Mouse (Mus musculus): Measurements from ENCODE around the gene Mapk11. TPM values are rescaled to one million over a fixed set of nuclear protein-coding genes. Genes with fewer than 3 reads are reported as not detected.

The Mapk11 gene
- total RNA-seq (2023), result 29.8 TPM

DNA sequence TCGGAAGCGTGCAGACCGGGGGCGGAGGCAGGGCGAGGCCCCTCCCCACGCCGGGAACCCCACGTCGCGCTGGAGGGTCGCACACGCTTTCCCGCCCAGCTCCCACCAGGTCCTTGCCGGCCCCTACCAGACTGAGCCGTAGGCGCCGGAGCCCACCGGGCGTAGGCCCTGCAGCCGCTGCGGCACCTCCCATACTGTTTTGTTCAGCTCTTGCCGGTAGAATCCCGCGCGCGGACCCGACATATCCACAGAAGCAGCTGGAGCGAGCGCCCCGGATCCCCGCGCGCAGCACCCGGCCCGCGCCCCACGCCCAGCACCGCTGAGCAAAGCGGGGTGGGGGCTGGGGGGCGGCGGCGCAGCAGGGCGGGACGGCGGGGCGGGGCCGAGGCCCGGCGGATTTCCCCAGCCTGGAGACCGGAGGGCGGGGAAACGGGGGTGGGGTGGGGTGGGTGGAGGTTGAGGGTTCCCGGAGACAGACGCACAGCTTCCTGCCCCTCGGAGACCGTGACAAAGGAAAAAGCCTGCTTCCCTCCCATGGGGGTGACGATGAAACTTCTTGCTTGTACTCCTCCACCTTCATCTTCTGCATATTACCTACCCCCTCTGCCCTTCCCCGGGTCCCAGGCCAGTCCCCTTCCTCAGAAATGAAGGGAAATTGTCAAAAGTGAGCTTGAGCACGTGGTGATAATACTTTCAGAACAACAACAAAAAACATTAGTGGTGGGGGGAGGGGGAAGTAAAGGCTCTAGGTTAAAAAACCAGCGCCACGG is at the start of gene Mapk11:
TSS of gene Mapk11 (minus strand) at position 358 of the 770 bp plus-strand sequence.

GRCm38 (mm10) chr15:89196313-89196706 is 46.9 kb upstream of the Mapk11 start, which contains the start of gene Dennd6b:
TSS of gene Dennd6b (minus strand) at chr15:89196496.

GRCm38 (mm10) chr15:89180571-89181229 is 31.3 kb upstream of the Mapk11 start, which contains the start of gene Plxnb2:
TSS of gene Plxnb2 (minus strand) at chr15:89180788.

GRCm38 (mm10) chr15:89140659-89141252 is 8.7 kb downstream of the Mapk11 start, which contains the start of gene Mapk12:
TSS of gene Mapk12 (minus strand) at chr15:89140703.

DNA sequence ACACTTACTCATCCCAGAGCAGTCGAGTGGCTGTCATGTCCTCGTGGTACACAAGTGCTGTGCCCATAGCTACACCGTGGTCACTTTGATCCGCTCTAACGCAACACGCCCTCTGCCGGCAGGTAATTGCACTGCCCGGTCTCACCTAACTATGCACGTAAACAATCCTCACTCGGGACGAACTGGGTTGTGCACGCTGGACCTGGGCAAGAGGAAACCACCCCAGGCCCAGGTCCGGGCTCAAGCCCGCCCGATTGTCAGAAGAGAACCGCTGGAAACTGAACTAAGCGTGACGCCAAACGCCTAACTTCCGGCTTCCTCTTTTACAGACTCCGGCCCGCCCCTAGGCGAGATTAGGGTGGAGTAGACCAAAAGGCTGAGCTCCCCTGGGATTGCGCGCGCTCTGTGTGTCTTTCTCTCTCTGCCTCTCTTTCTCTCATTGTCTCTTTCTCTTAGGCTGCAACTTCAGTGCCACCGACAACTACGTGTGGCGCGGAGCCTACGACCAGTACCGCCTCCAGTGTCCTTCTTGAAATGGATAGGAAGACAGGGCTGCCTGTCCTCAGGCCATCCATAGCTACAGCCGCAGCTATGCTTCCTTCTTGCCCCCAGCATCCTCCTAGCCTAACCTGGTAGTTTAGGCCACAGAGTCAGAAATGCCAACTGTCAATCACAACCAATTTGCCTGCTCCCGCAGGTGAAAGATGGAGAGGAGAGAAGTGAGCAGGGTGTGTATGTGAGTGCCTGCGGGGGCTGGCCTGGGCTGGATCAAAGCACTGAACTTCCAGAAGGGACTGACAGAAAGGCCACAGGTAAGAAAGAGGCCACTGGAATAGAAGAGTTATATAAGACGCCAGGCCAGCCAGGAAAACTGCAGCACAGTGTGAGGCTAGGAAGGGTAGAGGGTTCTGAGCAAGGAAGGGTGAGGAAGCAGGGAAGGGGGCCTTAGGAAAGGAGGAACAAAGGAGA is 20.8 kb downstream of the Mapk11 start, which contains the start of gene Hdac10:
TSS of gene Hdac10 (minus strand) at position 319 of the 969 bp plus-strand sequence.

GRCm38 (mm10) chr15:89122649-89123366 is 26.6 kb downstream of the Mapk11 start, which contains the start of gene Tubgcp6:
TSS of gene Tubgcp6 (minus strand) at chr15:89123112.

Other genes starting within 250 kb of the Mapk11 start
- not detected for gene Ttll8, start 195.2 kb downstream of the Mapk11 start, total RNA-seq (2023)
- not detected for gene Mlc1, start 170.6 kb downstream of the Mapk11 start, total RNA-seq (2023)
- gene Mov10l1, start 166.7 kb downstream of the Mapk11 start, total RNA-seq (2023), result not detected
- gene Panx2, start 89.9 kb downstream of the Mapk11 start, total RNA-seq (2023), result not detected
- 45.4 TPM for gene Trabd, start 74.5 kb downstream of the Mapk11 start, total RNA-seq (2023)
- 25.5 TPM for gene Selenoo, start 60.5 kb downstream of the Mapk11 start, total RNA-seq (2023)
- gene Tubgcp6, start 26.5 kb downstream of the Mapk11 start, total RNA-seq (2023), result 39.6 TPM
- gene Hdac10, start 20.9 kb downstream of the Mapk11 start, total RNA-seq (2023), result 24.8 TPM
- 3.4 TPM for gene Mapk12, start 8.9 kb downstream of the Mapk11 start, total RNA-seq (2023)
- 2.9 TPM for gene Plxnb2, start 31.2 kb upstream of the Mapk11 start, total RNA-seq (2023)
- 24.3 TPM for gene Dennd6b, start 46.9 kb upstream of the Mapk11 start, total RNA-seq (2023)
- 42.9 TPM for gene Ppp6r2, start 61.9 kb upstream of the Mapk11 start, total RNA-seq (2023)
- gene Sbf1, start 165.7 kb upstream of the Mapk11 start, total RNA-seq (2023), result 416 TPM
- not detected for gene Adm2, start 173.1 kb upstream of the Mapk11 start, total RNA-seq (2023)
- not detected for gene Miox, start 184.8 kb upstream of the Mapk11 start, total RNA-seq (2023)
- gene Lmf2, start 206.0 kb upstream of the Mapk11 start, total RNA-seq (2023), result 52.1 TPM
- gene Ncaph2, start 206.1 kb upstream of the Mapk11 start, total RNA-seq (2023), result 133 TPM
- 18.3 TPM for gene Sco2, start 224.2 kb upstream of the Mapk11 start, total RNA-seq (2023)
- gene Tymp, start 227.4 kb upstream of the Mapk11 start, total RNA-seq (2023), result 0.50 TPM
- gene Odf3b, start 229.7 kb upstream of the Mapk11 start, total RNA-seq (2023), result 1.7 TPM
- gene Klhdc7b, start 235.3 kb upstream of the Mapk11 start, total RNA-seq (2023), result not detected